Mouse (Mus musculus) CH12.LX (cell line): ENCODE data around the gene Cnnm2.

ENCODE experiments used
- BHLHE40 ChIP-seq: IDR thresholded peaks from 2 replicates; pipeline ENCODE4 v1.6.1; 2011; ENCODE audit warnings: mild to moderate bottlenecking, low read depth, low read length, improper control_type of control experiment
- CTCF ChIP-seq, 2 experiments: IDR thresholded peaks in 1 of 2; conservative IDR thresholded peaks in 1 of 2; 2 replicates each; pipeline ENCODE4 v1.5.1; 2011 to 2012; ENCODE audit warnings: low read depth in 2 of 2, low read length in 2 of 2, improper control_type of control experiment in 1 of 2, inconsistent platforms in 1 of 2, mild to moderate bottlenecking in 1 of 2, moderate library complexity in 1 of 2
- ELF1 ChIP-seq: IDR thresholded peaks from 2 replicates; pipeline ENCODE4 v1.6.1; 2014; ENCODE audit warnings: low read depth, mild to moderate bottlenecking, inconsistent platforms, low read length, improper control_type of control experiment
- ETS1 ChIP-seq: conservative IDR thresholded peaks from 2 replicates; pipeline ENCODE4 v1.6.1; 2012; ENCODE audit warnings: low read depth, mild to moderate bottlenecking, inconsistent platforms, low read length, improper control_type of control experiment, moderate library complexity
- JUN ChIP-seq: IDR thresholded peaks from 2 replicates; pipeline ENCODE4 v1.6.1; 2011; ENCODE audit warnings: low read depth, mild to moderate bottlenecking, low read length, improper control_type of control experiment, moderate library complexity; ENCODE audit not compliant: insufficient read depth
- JUND ChIP-seq: conservative IDR thresholded peaks from 2 replicates; pipeline ENCODE4 v1.6.1; 2011; ENCODE audit warnings: low read depth, low read length, improper control_type of control experiment
- MAFK ChIP-seq: IDR thresholded peaks from 2 replicates; pipeline ENCODE4 v1.6.1; 2011; ENCODE audit warnings: low read length, improper control_type of control experiment; ENCODE audit not compliant: insufficient replicate concordance
- POLR2A ChIP-seq: IDR thresholded peaks from 2 replicates; pipeline ENCODE4 v1.6.1; 2011; ENCODE audit warnings: low read depth, mild to moderate bottlenecking, improper control_type of control experiment, low read length
- POLR2AphosphoS2 ChIP-seq: IDR thresholded peaks from 2 replicates; pipeline ENCODE4 v1.6.1; 2011; ENCODE audit warnings: low read depth, low read length, improper control_type of control experiment
- TCF12 ChIP-seq: IDR thresholded peaks from 2 replicates; pipeline ENCODE4 v1.6.1; 2014; ENCODE audit warnings: low read depth, mild to moderate bottlenecking, inconsistent platforms, low read length, improper control_type of control experiment
- USF1 ChIP-seq: IDR thresholded peaks from 2 replicates; pipeline ENCODE4 v1.6.1; 2014; ENCODE audit warnings: low read depth, mild to moderate bottlenecking, inconsistent platforms, low read length, improper control_type of control experiment

DNA sequence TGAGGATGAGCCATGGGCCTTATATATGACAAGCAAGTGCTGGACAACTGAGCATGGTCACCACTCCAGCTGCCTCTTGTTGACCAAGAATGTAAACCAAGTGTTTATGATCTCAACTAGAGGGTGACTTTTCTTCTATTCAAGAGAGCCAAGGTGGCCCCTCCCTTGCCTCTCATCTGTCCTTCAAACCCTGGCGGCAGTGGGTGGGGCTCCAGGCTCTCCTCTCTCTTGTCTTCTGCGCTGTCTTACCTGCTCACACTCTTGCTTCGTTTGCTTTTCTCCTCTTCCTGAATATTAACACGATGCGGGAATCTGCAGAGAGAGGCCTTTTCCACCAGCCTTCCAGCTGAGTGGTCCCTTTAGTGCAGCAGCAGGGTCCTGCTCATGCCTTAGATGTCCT lies 22.6 kb downstream of the Cnnm2 start:
- TF ChIP-seq CTCF (conservative IDR thresholded peaks at IDR 0.05 in 1 of 2, IDR thresholded peaks at IDR 0.05 in 1 of 2; ENCODE audit: low read depth in 2 of 2, low read length in 2 of 2) (no peak), JUND (no peak), BHLHE40 (no peak), ETS1 (no peak), POLR2A (no peak), TCF12 (no peak), MAFK (no peak), USF1 (no peak), JUN (no peak), ELF1 (no peak), POLR2AphosphoS2 (no peak)
